Mouse (Mus musculus): Measurements from ENCODE around the gene Smg9.

Smg9 gene

GRCm38 (mm10) chr7:24399256-24400081, at the start of gene Smg9:
Gene Smg9, plus strand, starts transcription at chr7:24399619.
- peak; percentile 99 for DNase-seq (ENCODE audit: low spot score)

- DNase-seq (ENCODE audit: low spot score), result no peak
These were observed 43.8 kb upstream of the Smg9 start for GRCm38 (mm10) chr7:24355646-24356045.

GRCm38 (mm10) chr7:24356081-24356480, 43.3 kb upstream of the Smg9 start:
- DNase-seq (ENCODE audit: low spot score), result no peak

DNA sequence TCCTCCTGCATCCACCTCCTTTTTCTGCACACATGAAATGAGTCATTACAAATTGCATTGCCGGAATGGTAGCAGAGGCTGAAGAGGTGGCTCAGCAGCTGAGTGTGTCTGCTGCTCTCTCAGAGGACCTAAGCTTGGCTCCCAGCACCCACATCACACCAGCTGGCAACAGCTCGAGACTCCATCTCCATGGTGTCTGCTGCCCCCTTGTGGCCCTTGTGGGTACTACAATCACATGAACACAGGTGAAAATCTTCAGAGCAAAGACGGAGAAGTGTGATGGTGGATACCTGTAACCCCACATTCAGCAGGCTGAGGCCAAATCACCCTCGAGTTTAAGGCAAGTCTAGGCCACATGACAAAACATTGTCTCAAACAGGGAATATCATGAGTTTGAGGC, 41.5 kb upstream of the Smg9 start:
- DNase-seq (ENCODE audit: low spot score), result no peak

DNA sequence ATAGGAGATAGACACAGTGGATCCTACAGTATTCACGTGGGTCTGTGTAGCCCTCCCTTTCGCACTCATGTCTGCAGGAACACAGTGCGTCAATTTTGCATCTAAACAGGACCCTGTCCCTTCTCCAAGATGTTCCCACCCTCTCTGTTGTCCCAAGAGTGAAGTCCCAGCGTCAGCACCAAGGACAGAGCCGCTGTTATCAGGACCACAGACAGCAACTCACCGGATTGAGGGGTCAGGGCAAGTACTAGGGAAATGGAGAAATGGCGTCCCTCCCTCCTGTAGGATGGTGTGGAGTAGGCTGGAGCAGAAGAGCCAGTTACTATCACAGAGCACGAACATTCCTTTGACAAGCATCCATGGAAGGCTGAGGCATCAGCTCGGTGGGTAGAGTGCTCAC, 40.1 kb upstream of the Smg9 start:
- DNase-seq (ENCODE audit: low spot score), result peak; percentile 70

DNA sequence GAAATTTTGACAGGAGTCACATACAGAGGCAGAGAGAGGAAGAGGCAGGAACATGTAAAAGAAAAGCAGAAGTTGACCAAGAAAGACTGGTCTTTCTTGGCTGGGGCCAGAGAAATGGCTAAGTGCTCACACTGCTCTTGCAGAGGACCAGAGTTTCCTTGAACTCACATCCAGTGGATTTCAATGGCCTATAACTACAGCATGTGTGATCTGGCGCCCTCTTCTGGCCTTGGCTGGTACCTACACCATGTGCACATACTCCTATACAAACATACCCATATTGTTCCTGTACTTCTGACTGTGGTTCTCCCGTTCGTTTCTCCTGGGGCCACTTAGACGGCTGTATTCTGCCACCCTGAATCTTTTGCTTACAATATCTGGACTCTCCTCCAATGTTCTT, 38.4 kb upstream of the Smg9 start:
- no peak for DNase-seq (ENCODE audit: low spot score)

DNA sequence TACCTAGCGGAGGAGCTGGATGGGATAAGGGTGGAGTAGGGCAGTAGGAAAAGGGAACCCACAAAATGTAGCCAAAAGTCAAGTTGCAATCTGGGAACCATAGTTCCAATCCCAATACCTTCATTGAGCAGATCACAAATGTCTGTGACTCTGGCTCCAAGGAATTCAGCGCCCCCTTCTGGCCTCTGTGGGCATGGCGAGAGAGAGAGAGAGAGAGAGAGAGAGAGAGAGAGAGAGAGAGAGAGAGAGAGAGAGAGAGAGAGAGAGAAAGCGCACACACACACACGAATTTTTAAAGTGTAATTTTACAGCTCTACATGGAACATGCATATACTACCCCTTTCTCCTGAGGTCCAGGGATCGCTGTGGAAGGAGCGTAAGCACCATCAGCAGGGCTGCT, 36.2 kb upstream of the Smg9 start:
- DNase-seq (ENCODE audit: low spot score), result peak; percentile 53

DNA sequence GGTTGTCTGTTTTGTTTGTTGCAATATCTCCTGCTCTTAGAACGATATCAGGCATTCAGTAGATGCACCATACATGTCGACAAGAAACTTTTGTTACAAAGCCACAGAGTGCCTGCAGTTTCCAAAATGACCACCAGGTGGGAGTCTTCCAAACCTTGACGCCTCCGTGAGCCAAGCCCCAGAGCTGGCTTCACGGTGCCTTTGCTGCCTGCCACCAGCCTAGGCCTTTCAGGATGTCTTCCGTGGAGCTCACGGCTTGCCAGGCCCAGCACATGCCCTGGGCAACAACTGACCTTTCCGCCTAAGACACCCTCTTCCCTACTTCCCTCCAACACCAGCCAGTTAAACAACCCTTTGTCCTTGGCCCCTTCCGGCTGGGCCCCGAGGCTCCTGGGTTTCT, 34.6 kb upstream of the Smg9 start:
- DNase-seq (ENCODE audit: low spot score), result peak; percentile 94

DNA sequence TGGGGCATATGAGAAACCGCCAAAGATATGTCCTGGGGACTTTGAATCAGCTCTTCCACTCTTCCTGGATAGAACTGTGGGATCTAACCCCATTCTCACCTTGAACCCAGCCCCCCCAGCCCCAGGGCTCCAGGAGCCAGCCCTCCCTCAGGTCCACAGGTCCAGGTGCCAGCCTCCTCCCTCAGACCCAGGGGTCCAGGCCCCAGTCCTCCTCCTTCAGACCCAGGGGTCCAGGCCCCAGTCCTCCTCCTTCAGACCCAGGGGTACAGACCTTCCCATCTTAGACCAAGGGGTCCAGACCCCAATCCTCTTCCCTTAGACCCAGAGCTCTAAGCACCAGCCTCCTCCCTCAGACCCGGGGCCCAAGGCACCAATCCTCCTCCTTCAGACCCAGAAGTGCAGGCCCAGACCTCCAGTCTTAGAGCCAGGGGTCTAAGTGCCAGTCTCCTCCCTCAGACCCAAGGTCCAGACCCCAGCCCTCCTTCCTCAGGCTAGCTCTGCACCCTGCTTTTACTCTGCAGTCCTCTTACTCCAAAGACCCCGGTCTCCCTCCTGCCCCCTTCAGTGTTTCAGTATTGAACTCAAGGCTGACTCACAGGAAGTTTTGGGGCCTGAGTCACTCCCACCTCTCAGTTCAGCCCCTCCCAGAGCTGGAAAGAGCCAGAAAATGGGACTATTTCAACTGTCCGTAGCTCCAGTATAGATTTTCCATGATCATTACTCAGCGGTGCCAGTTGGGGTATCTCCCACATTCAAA, 34.0 kb upstream of the Smg9 start:
- no peak for DNase-seq (ENCODE audit: low spot score)

GRCm38 (mm10) chr7:24366716-24367632, 32.4 kb upstream of the Smg9 start:
- no peak for DNase-seq (ENCODE audit: low spot score)

DNA sequence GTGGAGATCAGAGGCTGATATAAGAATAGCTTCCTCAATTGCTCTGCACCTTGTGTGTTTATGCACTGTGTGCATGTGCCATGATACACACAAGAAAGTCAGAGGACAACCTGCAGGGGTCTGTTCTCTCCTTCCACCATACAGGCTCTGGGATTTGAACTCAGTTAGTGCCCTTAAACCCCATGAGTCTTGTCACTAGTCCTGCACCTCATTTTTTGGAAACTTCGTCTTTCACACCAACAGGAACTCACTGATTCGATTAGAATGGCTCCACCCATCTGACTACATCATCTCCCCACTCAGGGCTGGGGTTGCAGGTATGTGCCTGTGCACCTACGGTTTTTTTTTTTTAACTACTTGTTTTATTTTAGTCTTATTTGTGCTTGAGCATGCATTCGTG, 31.2 kb upstream of the Smg9 start:
- DNase-seq (ENCODE audit: low spot score), result no peak

DNA sequence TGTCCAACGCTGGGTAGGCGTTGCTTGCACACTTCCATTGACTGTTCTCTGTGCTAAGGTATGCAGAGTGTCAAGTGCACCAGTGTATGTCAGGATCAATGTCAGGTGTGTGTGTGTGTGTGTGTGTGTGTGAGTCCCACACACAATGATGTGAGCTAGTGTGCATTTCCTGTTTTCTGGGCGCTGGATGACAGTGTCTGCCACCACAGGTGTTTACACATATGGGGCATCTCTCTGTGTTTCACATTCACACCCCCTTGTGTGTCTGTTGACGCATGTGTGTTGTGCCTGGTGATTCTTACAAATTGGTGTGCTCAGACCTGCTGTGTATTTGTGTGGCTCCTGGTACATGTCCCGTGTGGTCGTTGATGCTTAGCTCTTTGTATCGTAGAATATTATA, 30.5 kb upstream of the Smg9 start:
- no peak for DNase-seq (ENCODE audit: low spot score)

DNA sequence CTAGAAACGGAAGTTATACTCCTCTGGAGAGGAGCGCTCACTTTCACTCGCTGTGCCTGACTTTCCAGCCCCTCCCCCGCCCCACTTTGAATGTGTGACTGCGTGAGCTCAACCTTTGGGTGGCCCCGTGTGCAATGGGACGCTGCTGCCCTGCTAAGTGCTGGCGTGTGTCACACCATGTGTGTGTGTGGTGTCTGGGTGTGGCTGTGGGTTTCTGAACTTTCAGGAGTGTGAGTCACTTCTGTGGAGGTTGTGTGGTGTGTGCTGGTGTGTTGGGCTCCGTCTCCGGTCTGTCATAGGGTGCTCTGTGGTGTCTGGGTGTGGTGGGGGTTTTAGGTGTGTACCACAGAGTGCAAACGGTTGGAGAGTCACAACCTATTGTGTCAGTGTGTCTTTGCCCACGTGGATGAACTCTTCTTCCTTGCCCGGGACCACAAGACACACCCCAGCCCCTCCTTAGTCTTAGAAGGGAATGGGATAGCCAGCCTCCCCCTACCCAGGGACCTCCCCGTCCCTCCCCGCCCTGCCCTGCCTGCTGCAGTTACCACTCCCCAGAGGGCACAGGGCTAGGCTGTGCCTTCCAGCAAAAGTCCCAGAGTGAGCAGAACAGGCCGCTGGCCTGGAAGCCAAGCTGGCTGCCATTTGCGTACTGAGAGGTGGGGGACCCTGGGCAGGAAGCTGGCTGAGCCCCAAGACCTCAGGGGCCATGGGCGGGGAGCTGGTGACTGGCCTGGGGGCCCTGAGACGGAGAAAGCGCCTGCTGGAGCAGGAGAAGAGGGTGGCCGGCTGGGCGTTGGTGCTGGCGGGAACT, 29.5 kb upstream of the Smg9 start, which contains the start of gene Kcnn4:
TSS of gene Kcnn4 (plus strand) at position 533 of the 811 bp plus-strand sequence.
- no peak for DNase-seq (ENCODE audit: low spot score)

DNA sequence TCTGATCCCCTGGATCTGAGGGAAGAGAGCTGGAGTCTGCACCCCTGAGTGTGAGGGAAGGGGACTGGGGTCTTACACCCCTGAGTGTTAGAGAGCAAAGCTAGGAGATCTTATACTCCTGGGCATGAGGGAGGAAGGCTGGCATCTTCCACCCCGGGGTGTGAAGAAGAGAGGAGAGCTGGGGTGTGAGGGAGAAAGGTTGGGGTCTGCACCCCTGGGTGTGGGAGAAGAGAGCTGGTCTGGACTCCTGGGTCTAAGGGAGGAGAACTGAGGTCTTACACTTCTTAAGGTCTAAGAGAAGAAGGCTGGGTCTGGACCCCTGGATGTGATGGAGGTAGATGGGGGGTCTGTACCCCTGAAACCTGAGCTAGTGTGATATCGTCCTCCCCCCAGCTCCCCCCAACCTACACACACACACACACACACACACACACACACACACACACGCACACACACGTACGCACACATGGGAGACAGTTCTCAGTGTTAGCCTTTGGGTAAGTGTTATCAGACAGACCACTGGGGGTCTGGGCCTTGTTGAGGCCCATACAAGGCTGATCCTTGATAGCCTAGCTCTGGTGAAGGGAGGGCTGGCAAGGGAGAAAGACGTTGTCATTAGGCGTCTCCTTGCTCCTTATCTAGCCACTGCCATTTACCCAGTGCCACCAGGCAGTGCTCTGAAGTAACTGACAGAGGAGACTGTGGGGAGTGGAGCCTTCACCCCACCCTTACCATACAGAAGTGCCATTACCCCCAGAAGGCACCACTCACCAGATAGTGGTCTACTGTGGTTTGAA, 28.2 kb upstream of the Smg9 start:
- no peak for DNase-seq (ENCODE audit: low spot score)

DNA sequence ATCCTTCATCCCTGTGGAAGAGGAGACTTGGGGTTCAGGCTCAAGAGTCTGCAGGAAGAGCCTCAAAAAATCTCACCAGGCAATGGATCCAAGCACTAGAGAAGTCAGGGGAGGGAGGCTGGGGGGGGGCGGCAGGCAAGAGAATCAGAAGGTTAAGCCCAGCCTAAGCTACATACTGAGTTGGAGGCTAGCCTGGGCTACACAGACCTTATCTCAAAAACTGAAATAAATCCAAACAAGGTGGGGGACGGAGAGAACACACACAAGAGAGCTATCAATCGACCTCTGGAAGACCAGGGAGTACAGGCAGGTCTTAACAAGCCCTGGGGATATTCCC, 27.6 kb upstream of the Smg9 start:
- DNase-seq (ENCODE audit: low spot score), result no peak

DNA sequence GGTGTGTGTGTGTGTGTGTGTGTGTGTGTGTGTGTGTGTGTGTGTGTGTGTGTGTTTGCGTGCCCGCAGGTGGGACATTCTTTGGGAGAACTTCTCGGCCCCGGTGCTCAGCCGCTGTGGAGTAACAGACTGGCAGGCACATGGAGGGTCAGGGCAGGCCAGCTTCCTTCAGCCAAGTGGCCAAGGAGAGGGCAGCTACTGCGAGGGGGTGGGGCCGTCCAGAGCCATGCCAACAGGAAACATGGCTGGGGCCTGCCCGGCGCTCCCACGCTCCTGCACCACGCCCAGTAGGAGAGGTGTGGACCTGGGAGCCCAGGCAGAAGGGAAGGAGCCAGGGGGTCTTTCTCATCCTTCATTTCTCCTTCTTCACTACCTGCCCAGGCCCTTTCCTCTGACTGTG, 27.1 kb upstream of the Smg9 start:
- DNase-seq (ENCODE audit: low spot score), result no peak

DNA sequence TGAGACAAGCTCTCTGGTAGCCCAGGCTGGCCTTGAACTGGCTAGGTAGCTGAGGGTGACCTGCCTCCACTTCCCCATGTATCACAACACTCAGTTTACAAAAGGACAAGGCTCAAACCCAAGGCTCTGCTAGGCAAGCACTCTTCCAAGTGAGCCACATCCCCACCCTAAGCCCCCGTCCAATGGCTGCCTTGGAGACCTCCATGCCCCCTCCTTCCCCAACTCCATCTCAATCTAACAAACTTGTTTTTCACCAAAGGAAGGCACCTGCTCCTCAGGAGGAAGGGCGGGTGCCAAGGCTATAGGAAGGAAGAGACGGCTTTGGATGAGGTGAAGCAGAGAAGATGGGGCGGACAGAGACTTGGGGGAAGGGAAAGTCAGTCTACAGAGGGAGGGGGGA, 26.6 kb upstream of the Smg9 start:
- no peak for DNase-seq (ENCODE audit: low spot score)

- no peak for DNase-seq (ENCODE audit: low spot score)
These were observed 25.7 kb upstream of the Smg9 start for GRCm38 (mm10) chr7:24373538-24374379.

- no peak for DNase-seq (ENCODE audit: low spot score)
These were observed 23.0 kb upstream of the Smg9 start for GRCm38 (mm10) chr7:24376456-24376855.
